Mouse (Mus musculus): ENCODE data around the gene Cdc6.
A peak's percentile ranks its signal among the peaks of the same experiment; 100 is the strongest.
"Not testable (repeated sequence)": the region's sequence is repeated elsewhere in the genome, so short reads cannot be mapped to it uniquely, and the experiment has no call there.

The Cdc6 gene

DNA sequence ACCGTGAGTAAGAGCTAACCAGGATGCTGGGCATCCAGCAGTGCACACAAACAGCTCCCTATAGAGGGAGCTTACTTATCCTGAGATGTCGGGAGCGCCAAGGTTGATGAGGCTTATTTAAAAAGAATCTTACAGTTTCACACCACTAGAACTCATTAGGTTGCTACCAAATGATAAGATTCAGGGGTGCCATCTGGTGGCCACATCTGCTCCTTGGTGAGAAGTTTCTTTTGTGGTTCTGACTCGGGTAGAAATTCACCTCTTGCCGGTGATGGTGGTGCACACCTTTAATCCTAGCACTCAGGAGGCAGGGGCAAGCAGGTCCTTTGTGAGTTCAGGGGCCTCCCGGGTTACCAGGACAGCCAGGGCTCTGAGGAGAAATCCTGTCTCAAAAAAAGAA, 2.1 kb downstream of the Cdc6 start:
- DNase-seq (ENCODE audit: low spot score in 2 of 2): peak in 1 of 2 experiments; percentile 68

- no peak for DNase-seq (ENCODE audit: low spot score in 2 of 2)
These were observed 2.8 kb downstream of the Cdc6 start for GRCm38 (mm10) chr11:98910415-98910814.

- no peak for DNase-seq (ENCODE audit: low spot score in 2 of 2)
These were observed 3.9 kb downstream of the Cdc6 start for GRCm38 (mm10) chr11:98911498-98911897.

- DNase-seq (ENCODE audit: low spot score in 2 of 2): no peak
These were observed 6.6 kb downstream of the Cdc6 start for GRCm38 (mm10) chr11:98914196-98914595.

GRCm38 (mm10) chr11:98916376-98916775, 8.8 kb downstream of the Cdc6 start:
- not testable (repeated sequence) for DNase-seq (ENCODE audit: low spot score in 2 of 2)

DNA sequence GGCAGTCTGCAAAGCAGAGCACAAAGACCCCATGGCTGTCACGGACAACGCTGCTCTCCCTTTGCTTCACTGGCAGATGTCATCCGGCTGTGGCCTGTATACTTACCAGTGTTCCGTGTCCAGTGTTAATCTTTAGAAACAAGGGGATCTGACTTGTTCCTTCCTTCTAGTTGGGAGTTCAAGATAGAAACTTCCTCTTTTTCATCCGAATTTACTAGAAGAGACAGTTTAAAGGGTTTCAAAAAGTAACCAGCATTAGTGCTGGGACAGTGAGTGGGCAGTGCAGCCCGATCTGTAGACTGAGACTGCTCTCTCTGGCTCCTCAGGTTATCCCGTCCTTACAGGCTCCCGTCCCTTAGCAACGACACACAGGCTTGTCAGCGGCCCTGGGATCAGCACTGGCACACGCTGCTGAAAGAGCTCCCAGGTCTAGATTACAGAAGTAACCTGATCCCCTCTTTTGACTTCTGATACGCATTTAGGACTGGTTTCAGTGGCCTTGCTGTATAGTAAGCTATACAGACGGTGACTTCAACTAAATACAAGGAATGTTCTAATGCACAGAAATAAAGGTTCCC, 9.9 kb downstream of the Cdc6 start:
- no peak for DNase-seq (ENCODE audit: low spot score in 2 of 2)

DNA sequence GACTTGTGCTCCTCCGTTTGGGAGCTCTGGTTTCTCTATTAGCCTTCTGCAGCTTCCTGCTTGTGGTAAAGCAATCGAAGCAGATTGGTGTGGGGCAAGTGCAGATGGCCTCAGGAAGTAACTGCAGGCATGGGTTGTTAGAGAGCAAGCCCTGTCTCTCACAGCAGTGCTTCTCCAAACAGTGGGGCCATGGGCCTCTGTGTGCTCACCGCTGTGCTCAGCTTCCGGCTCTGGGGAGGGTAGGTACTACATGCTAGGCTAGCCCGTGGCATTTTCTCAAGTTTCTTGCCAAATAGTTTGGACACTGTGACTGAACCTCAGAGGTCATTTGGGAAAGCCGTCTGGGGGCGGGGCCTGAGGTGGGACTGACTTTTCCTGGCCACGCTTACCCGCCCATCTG, 10.6 kb downstream of the Cdc6 start:
- no peak for DNase-seq (ENCODE audit: low spot score in 2 of 2)

- DNase-seq (ENCODE audit: low spot score in 2 of 2): no peak
These were observed 11.4 kb downstream of the Cdc6 start for GRCm38 (mm10) chr11:98919009-98919408.

- not testable (repeated sequence) for DNase-seq (ENCODE audit: low spot score in 2 of 2)
These were observed 14.2 kb downstream of the Cdc6 start for GRCm38 (mm10) chr11:98921813-98922212.

GRCm38 (mm10) chr11:98922307-98922706, 14.7 kb downstream of the Cdc6 start:
- not testable (repeated sequence) for DNase-seq (ENCODE audit: low spot score in 2 of 2)

GRCm38 (mm10) chr11:98922851-98923711, 15.5 kb downstream of the Cdc6 start:
- DNase-seq (ENCODE audit: low spot score in 2 of 2): not testable (repeated sequence)

GRCm38 (mm10) chr11:98924633-98925175, 17.1 kb downstream of the Cdc6 start:
- no peak for DNase-seq (ENCODE audit: low spot score in 2 of 2)

- DNase-seq (ENCODE audit: low spot score in 2 of 2): peak in 1 of 2 experiments; percentile 16
These were observed 17.7 kb downstream of the Cdc6 start for GRCm38 (mm10) chr11:98925265-98925721.

DNA sequence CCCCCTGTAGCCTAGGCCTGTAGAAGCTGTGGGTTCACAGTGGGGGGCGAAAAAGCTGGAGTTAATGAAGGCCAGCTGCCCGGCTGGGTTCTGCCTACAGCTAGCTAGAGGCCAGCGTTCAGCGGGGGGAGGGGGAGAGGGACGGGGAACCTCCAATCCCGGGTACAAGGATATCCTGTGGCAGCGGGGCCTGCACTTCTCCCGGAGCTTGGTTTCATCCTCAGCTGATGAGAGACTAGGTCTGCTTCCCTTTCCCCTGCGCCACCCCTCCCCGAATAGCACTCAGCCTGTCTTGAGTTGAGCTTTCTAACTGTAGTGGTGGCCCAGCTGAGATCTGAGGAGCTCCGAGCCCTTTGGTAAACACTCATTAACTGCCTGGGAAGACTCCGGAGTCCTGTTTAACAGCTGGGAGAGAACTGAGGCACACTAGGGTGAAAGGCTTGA, 18.3 kb downstream of the Cdc6 start:
- DNase-seq (ENCODE audit: low spot score in 2 of 2): peak in 1 of 2 experiments; percentile 18

DNA sequence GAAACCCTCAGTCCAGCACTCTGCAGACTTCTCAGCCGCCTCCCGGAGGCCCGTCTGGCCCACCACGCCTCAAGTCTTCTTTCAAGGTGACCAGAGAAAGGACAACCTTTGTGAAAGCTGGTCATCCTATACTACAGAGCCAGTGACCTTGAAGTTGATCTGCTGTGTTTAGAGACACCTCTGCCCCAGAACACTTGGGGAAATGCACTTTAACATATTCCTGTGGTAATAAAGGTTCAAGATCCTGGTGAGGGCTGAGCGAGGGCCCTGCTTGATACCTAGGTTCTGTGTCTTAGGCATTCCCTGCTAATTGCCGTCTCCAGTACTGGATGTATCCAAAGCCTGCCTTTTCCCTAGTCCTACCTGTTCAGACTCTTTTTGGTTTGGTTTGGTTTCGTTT, 19.0 kb downstream of the Cdc6 start:
- no peak for DNase-seq (ENCODE audit: low spot score in 2 of 2)

DNA sequence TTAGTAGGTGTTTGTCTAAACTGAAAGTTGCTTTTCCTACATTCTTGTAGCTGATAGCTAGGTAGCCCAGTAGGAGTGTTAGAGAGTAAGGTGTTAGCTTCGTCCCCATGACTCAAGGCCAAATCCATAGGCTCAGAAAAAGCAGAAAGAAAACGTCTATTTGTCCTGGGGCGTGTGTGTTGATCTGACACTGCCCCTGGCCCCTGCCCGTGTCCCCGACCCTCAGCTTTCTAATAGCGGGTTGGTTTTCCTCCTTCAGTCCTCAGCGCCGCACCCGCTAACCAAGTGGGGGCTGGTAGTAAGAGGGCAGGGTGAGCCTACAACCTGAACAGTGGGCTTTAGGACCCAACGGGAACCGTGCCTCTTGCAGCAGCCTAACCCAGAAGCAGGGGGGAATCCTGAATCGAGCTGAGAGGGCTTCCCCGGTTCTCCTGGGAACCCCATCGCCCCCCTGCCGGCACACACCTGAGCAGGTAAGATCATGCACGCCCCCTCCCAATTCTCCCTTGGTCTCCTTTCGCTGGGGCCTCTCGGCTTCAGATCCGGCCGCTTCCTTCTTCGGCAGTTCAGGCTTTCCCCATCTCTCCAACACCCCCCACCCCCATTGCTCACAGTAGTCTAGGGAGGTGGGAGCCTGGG, 20.0 kb downstream of the Cdc6 start, which contains the start of gene Rara:
Gene Rara, plus strand, starts transcription at position 381 of the 639 bp plus-strand sequence.
- no peak for DNase-seq (ENCODE audit: low spot score in 2 of 2)

- DNase-seq (ENCODE audit: low spot score in 2 of 2): peak in 1 of 2 experiments; percentile 13
These were observed 20.7 kb downstream of the Cdc6 start for GRCm38 (mm10) chr11:98928186-98928893.

DNA sequence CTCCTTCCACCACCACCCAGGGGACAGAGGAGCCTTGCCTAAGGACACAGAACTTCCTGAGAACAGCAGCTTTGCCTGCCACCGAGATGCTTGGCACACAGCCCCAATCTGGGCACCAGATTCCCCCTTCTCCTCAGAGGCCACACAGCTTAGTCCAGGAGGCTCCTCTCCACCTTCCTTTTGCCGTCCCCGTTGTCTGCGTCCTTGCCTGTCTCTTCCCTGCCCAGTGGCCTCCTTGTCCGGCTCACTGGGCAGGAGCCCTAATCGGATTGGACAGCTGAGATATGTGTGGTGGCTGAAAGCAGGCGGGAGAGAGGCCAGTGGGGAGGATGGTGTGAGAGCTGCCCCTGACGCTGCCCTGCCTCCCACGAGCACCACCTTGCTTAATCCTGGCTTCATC, 21.9 kb downstream of the Cdc6 start:
- DNase-seq (ENCODE audit: low spot score in 2 of 2): no peak

DNA sequence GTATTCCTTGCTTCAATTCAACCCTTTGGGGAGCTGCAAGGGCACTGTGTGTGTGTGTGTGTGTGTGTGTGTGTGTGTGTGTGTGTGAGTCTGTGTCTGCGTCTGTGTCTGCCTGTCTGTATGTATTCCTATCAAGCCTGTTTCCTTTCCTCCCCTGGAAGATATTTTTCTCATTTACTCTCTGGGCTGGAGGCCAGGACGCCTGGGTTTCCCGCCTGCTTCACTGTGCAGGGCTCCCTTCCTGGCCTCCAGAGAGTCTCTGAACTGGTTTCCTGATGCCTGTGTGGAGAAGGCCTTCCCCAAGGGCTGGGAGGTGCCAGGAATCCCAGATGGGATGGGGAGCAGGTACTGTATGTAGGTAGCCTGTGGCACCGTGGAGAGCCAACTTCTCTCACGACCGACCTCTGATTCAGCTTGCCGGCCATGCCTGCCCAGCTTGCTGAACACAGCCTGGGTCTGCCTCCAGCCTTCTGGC, 22.6 kb downstream of the Cdc6 start:
- DNase-seq (ENCODE audit: low spot score in 2 of 2): no peak

- no peak for DNase-seq (ENCODE audit: low spot score in 2 of 2)
These were observed 23.3 kb downstream of the Cdc6 start for GRCm38 (mm10) chr11:98930773-98931512.
